Mouse (Mus musculus): ENCODE measurements around the gene Mrpl53. TPM values are rescaled to one million over a fixed set of nuclear protein-coding genes. Genes with fewer than 3 reads are reported as not detected.
A peak's percentile ranks its signal among the peaks of the same experiment; 100 is the strongest.

Gene Mrpl53
- polyA plus RNA-seq, 1 experiment from 2014 or later, result 90.2 TPM

DNA sequence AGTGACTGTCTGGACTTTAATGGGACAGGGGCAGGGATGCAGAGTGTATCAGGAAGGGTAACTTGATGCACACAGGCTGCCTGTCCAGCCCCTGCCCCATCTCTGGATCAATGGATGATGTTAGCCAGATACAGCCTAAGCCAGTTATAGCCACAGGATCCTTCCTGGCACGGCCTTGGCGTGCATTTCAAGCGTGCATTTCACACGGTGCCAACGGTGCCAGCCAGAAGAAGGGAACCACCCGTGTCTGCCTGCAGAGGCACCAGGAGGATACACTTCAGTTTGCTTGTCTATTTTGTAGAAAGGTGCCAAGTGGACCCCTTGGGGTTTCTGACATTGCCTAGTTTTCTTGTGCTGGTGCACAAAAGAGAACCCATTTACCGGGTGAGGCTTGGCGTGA, 31.2 kb downstream of the Mrpl53 start:
- Histone ChIP-seq H3K27me3 (ENCODE audit: insufficient read depth, low read length) (0 out of 2 replicates have a peak, but pooled peaks cover 5% of the 10 kb centered on the region), H3K4me3 (ENCODE audit: low read depth, low read length) (no peak overlapping the region), H3K4me2 (ENCODE audit: low read depth, low read length) (no peak overlapping the region), H3K36me3 (replicated peaks; ENCODE audit: insufficient read depth, low read length) (no peaks in the 10 kb centered on the region), H3K9ac (replicated peaks) (no peak overlapping the region), H3K9me3 (ENCODE audit: low read length) (no peaks in the 10 kb centered on the region), H3K27ac (ENCODE audit: low read depth) (no peak overlapping the region), H3K4me1 (ENCODE audit: insufficient read depth) (peaks cover 36% of the 10 kb centered on the region)
- no peak for ATAC-seq
- TF ChIP-seq CTCF (IDR thresholded peaks at IDR 0.05; ENCODE audit: low read depth) (no peak), EP300 (IDR thresholded peaks at IDR 0.05; ENCODE audit: low read depth) (no peak)
- DNase-seq, result no peak
- whole genome bisulfite sequencing (ENCODE audit: insufficient replicate concordance), result 84% methylated on average over 8 of the region's 8 CpGs

DNA sequence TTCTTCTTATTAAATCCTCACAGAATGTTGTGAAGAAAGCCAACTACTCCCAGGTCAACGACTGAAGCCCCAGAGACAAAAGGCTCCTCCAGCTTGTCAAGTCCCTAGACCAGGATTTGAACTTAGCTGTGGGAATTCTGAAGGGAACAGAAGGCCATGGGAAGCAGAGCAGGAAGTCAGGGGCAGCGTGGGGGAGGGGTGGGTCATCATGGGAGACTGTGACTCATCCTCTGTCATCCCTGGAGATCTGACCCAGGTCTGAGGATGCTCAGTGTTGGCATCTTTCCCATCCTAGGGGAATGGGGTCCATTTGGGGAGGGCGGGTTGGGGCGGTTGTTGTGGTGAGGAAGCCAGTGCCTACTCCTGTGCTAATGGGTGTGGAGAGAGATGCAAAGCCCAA, 32.8 kb downstream of the Mrpl53 start:
- H3K9me3 ChIP-seq (ENCODE audit: low read length), result no peaks in the 10 kb centered on the region
- no peak overlapping the region for H3K9ac ChIP-seq (replicated peaks)
- H3K4me3 ChIP-seq (ENCODE audit: low read depth, low read length), result no peak overlapping the region
- H3K27me3 ChIP-seq (ENCODE audit: insufficient read depth, low read length), result 0 out of 2 replicates have a peak, but pooled peaks cover 5% of the 10 kb centered on the region
- no peaks in the 10 kb centered on the region for H3K36me3 ChIP-seq (replicated peaks; ENCODE audit: insufficient read depth, low read length)
- ATAC-seq (no peak), DNase-seq (no peak)
- no peak overlapping the region for H3K4me2 ChIP-seq (ENCODE audit: low read depth, low read length)
- no peak overlapping the region for H3K27ac ChIP-seq (ENCODE audit: low read depth)
- H3K4me1 ChIP-seq (ENCODE audit: insufficient read depth), result peaks cover 24% of the 10 kb centered on the region
- TF ChIP-seq CTCF (IDR thresholded peaks at IDR 0.05; ENCODE audit: low read depth) (no peak), EP300 (IDR thresholded peaks at IDR 0.05; ENCODE audit: low read depth) (no peak)
- 59% methylated on average over 4 of the region's 4 CpGs for WGBS (ENCODE audit: insufficient replicate concordance)

DNA sequence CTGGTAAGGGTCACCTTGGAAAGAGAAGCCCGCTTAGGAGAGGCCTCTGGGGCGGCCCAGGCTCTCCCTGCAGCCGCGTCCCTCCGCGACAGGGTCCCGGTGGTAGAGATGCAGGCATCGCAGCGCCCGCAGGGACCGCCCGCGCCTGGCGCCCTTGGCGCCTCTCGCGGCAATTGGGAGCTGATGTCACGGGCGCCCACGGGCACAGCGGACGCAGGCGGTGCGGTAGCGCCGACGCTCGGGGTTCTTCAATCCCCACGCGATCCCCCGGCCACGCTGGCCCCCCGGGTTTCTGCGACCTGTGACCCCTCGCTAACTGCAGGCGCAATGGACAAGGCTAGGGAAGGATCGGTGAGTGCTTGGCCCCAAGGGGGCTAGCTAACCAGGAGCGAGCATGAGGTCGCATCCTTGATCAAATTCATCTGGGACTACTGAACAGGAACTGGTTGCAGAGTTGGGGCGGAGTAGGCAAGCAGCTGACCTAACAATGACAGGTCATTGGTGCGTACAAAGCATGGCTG, 33.4 kb downstream of the Mrpl53 start:
- 18% methylated on average over 41 of the region's 41 CpGs for WGBS (ENCODE audit: insufficient replicate concordance)
- H3K4me2 ChIP-seq (ENCODE audit: low read depth, low read length), result peak overlapping the region; percentile 61
- no peak overlapping the region; the same call in 1 of the 2 replicates for H3K9ac ChIP-seq (replicated peaks)
- H3K4me1 ChIP-seq (ENCODE audit: insufficient read depth), result peaks cover 22% of the 10 kb centered on the region
- H3K36me3 ChIP-seq (replicated peaks; ENCODE audit: insufficient read depth, low read length), result peaks cover 4% of the 10 kb centered on the region
- ATAC-seq, result no peak
- no peaks in the 10 kb centered on the region for H3K9me3 ChIP-seq (ENCODE audit: low read length)
- TF ChIP-seq EP300 (IDR thresholded peaks at IDR 0.05; ENCODE audit: low read depth) (no peak), CTCF (IDR thresholded peaks at IDR 0.05; ENCODE audit: low read depth) (no peak)
- no peak overlapping the region for H3K4me3 ChIP-seq (ENCODE audit: low read depth, low read length)
- 0 out of 2 replicates have a peak, but pooled peaks cover 5% of the 10 kb centered on the region for H3K27me3 ChIP-seq (ENCODE audit: insufficient read depth, low read length)
- H3K27ac ChIP-seq (ENCODE audit: low read depth), result no peak overlapping the region
- DNase-seq, result no peak

DNA sequence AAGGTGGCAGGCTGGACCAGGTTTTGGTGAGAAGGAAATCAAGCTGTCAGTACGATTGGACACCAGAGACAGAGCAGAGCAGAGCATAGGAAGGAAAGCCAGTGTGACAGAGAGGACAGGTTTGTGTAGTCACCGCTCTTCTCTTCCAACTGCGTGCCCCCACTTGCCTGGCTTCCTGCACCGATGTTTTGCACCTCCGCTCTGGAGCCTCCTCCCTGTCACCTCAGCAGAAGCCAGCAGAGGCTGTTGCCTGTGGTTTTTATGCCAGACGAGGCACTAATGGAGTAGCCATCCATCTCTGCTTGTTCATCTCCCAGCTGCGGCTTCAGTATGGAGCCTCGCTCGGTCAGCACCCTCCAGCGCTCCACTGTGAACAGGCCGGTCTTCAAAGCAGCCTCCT, 34.0 kb downstream of the Mrpl53 start:
- Histone ChIP-seq H3K27ac (ENCODE audit: low read depth) (no peak overlapping the region), H3K27me3 (ENCODE audit: insufficient read depth, low read length) (0 out of 2 replicates have a peak, but pooled peaks cover 5% of the 10 kb centered on the region)
- no peak for ATAC-seq

GRCm38 (mm10) chr6:83145209-83145608, 36.4 kb downstream of the Mrpl53 start:
- Histone ChIP-seq H3K27me3 (ENCODE audit: insufficient read depth, low read length) (0 out of 2 replicates have a peak, but pooled peaks cover 5% of the 10 kb centered on the region), H3K4me2 (ENCODE audit: low read depth, low read length) (no peak overlapping the region), H3K36me3 (replicated peaks; ENCODE audit: insufficient read depth, low read length) (peaks cover 9% of the 10 kb centered on the region), H3K9ac (replicated peaks) (no peak overlapping the region), H3K9me3 (ENCODE audit: low read length) (no peaks in the 10 kb centered on the region), H3K4me3 (ENCODE audit: low read depth, low read length) (no peak overlapping the region), H3K27ac (ENCODE audit: low read depth) (no peak overlapping the region), H3K4me1 (ENCODE audit: insufficient read depth) (0 out of 2 replicates have a peak, but pooled peaks cover 6% of the 10 kb centered on the region)
- TF ChIP-seq EP300 (IDR thresholded peaks at IDR 0.05; ENCODE audit: low read depth) (no peak), CTCF (IDR thresholded peaks at IDR 0.05; ENCODE audit: low read depth) (no peak)
- ATAC-seq (no peak), DNase-seq (peak; percentile 9)
- 57% methylated on average over 2 of the region's 2 CpGs for WGBS (ENCODE audit: insufficient replicate concordance)

More for the DNA sequence above, 34.0 kb downstream of the Mrpl53 start:
- H3K4me3 ChIP-seq (ENCODE audit: low read depth, low read length), result no peak overlapping the region
- no peak overlapping the region for H3K4me2 ChIP-seq (ENCODE audit: low read depth, low read length)
- no peak for DNase-seq
- TF ChIP-seq EP300 (IDR thresholded peaks at IDR 0.05; ENCODE audit: low read depth) (no peak), CTCF (IDR thresholded peaks at IDR 0.05; ENCODE audit: low read depth) (no peak)
- peaks cover 16% of the 10 kb centered on the region for H3K4me1 ChIP-seq (ENCODE audit: insufficient read depth)
- 65% methylated on average over 11 of the region's 11 CpGs for WGBS (ENCODE audit: insufficient replicate concordance)
- no peaks in the 10 kb centered on the region for H3K9me3 ChIP-seq (ENCODE audit: low read length)
- H3K36me3 ChIP-seq (replicated peaks; ENCODE audit: insufficient read depth, low read length), result peaks cover 5% of the 10 kb centered on the region
- no peak overlapping the region for H3K9ac ChIP-seq (replicated peaks)

DNA sequence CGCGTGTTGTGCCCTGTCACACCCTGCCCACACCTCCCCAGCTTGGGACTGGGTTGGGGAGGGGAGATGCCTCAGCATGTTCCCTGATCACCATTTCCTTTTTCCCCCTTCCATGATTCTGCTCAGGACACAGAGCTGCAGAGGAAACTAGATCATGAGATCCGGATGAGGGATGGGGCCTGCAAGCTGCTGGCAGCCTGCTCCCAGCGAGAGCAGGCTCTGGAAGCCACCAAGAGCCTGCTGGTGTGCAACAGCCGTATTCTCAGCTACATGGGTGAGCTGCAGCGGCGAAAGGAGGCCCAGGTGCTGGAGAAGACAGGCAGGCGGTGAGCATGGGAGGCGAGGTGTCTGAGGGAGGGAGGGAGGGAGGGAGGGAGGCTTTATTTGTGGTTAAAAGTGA, 37.0 kb downstream of the Mrpl53 start:
- TF ChIP-seq CTCF (IDR thresholded peaks at IDR 0.05; ENCODE audit: low read depth) (no peak), EP300 (IDR thresholded peaks at IDR 0.05; ENCODE audit: low read depth) (no peak)
- H3K27me3 ChIP-seq (ENCODE audit: insufficient read depth, low read length), result 0 out of 2 replicates have a peak, but pooled peaks cover 5% of the 10 kb centered on the region
- H3K36me3 ChIP-seq (replicated peaks; ENCODE audit: insufficient read depth, low read length), result peaks cover 9% of the 10 kb centered on the region
- H3K4me3 ChIP-seq (ENCODE audit: low read depth, low read length), result no peak overlapping the region
- no peaks in the 10 kb centered on the region for H3K9me3 ChIP-seq (ENCODE audit: low read length)
- no peak for ATAC-seq
- H3K9ac ChIP-seq (replicated peaks), result no peak overlapping the region
- peak; percentile 12 for DNase-seq
- H3K27ac ChIP-seq (ENCODE audit: low read depth), result no peak overlapping the region
- H3K4me1 ChIP-seq (ENCODE audit: insufficient read depth), result 0 out of 2 replicates have a peak, but pooled peaks cover 6% of the 10 kb centered on the region
- no peak overlapping the region for H3K4me2 ChIP-seq (ENCODE audit: low read depth, low read length)
- 65% methylated on average over 9 of the region's 9 CpGs for WGBS (ENCODE audit: insufficient replicate concordance)

Measured in liver, postnatal 0 days (tissue).